Mouse (Mus musculus): ENCODE measurements at regions not wholly inside any gene's neighbourhood (a gene's known extent, or its start where the extent isn't known, plus 50 kb on each side); places are given as distances from the start of the nearest gene placed in this dataset.

GRCm38 (mm10) chr8:126857307-126858203, 88.1 kb downstream of the Tomm20 start:
- no peak for TF ChIP-seq POU5F1 (IDR thresholded peaks at IDR 0.05; ENCODE audit: borderline replicate concordance, low read length)
- no peak for TF ChIP-seq NANOG (IDR thresholded peaks at IDR 0.05; ENCODE audit: borderline replicate concordance, low read length)
- TF ChIP-seq CTCF (conservative IDR thresholded peaks at IDR 0.05; ENCODE audit: low read length): no peak

All from E14TG2a.4 (cell line).